Mouse (Mus musculus): Measurements from ENCODE around the gene Rnf167. TPM values are rescaled to one million over a fixed set of nuclear protein-coding genes. Genes with fewer than 3 reads are reported as not detected.

Gene Rnf167
- polyA plus RNA-seq, 1 experiment, result 346 TPM

- peak; percentile 38 for DNase-seq
- Histone ChIP-seq H3K4me3 (ENCODE audit: control insufficient read depth, insufficient read depth, low read length) (no peak overlapping the region), H3K36me3 (ENCODE audit: control insufficient read depth, insufficient read depth, low read length) (peaks cover 40% of the 10 kb centered on the region), H3K27me3 (ENCODE audit: control insufficient read depth, insufficient read depth, low read length) (no peaks in the 10 kb centered on the region), H3K27ac (ENCODE audit: control insufficient read depth, insufficient read depth, low read length) (no peak overlapping the region), H3K4me1 (replicated peaks; ENCODE audit: control insufficient read depth, insufficient read depth, low read length) (no peaks in the 10 kb centered on the region)
- WGBS, result 97% methylated on average over 26 of the region's 26 CpGs
- no peak for TF ChIP-seq POLR2A (IDR thresholded peaks at IDR 0.05; ENCODE audit: control insufficient read depth, extremely low read depth, insufficient read depth, low read length, poor library complexity)
- TF ChIP-seq CTCF (IDR thresholded peaks at IDR 0.05; ENCODE audit: borderline replicate concordance, control insufficient read depth, extremely low read depth, insufficient read depth, low read length, poor library complexity), result peak; percentile 49; the same call in 1 of the 2 replicates
These were observed 38.5 kb upstream of the Rnf167 start for GRCm38 (mm10) chr11:70608381-70609066.

GRCm38 (mm10) chr11:70610752-70611151, 36.3 kb upstream of the Rnf167 start:
- 96% methylated on average over 4 of the region's 4 CpGs for WGBS
- peaks cover 36% of the 10 kb centered on the region for H3K36me3 ChIP-seq (ENCODE audit: control insufficient read depth, insufficient read depth, low read length)

GRCm38 (mm10) chr11:70612505-70612904, 34.5 kb upstream of the Rnf167 start:
- H3K4me1 ChIP-seq (replicated peaks; ENCODE audit: control insufficient read depth, insufficient read depth, low read length), result peaks cover 16% of the 10 kb centered on the region
- H3K4me3 ChIP-seq (ENCODE audit: control insufficient read depth, insufficient read depth, low read length), result no peak overlapping the region
- DNase-seq, result no peak
- no peak for TF ChIP-seq POLR2A (IDR thresholded peaks at IDR 0.05; ENCODE audit: control insufficient read depth, extremely low read depth, insufficient read depth, low read length, poor library complexity)
- TF ChIP-seq CTCF (IDR thresholded peaks at IDR 0.05; ENCODE audit: borderline replicate concordance, control insufficient read depth, extremely low read depth, insufficient read depth, low read length, poor library complexity), result no peak
- no peak overlapping the region for H3K27ac ChIP-seq (ENCODE audit: control insufficient read depth, insufficient read depth, low read length)
- 92% methylated on average over 7 of the region's 7 CpGs for WGBS
- H3K36me3 ChIP-seq (ENCODE audit: control insufficient read depth, insufficient read depth, low read length), result peaks cover 24% of the 10 kb centered on the region
- no peaks in the 10 kb centered on the region for H3K27me3 ChIP-seq (ENCODE audit: control insufficient read depth, insufficient read depth, low read length)

More at GRCm38 (mm10) chr11:70610752-70611151, 36.3 kb upstream of the Rnf167 start:
- H3K4me1 ChIP-seq (replicated peaks; ENCODE audit: control insufficient read depth, insufficient read depth, low read length), result peaks cover 11% of the 10 kb centered on the region
- DNase-seq, result no peak
- H3K4me3 ChIP-seq (ENCODE audit: control insufficient read depth, insufficient read depth, low read length), result no peak overlapping the region
- no peaks in the 10 kb centered on the region for H3K27me3 ChIP-seq (ENCODE audit: control insufficient read depth, insufficient read depth, low read length)
- TF ChIP-seq CTCF (IDR thresholded peaks at IDR 0.05; ENCODE audit: borderline replicate concordance, control insufficient read depth, extremely low read depth, insufficient read depth, low read length, poor library complexity), result no peak
- TF ChIP-seq POLR2A (IDR thresholded peaks at IDR 0.05; ENCODE audit: control insufficient read depth, extremely low read depth, insufficient read depth, low read length, poor library complexity), result no peak
- H3K27ac ChIP-seq (ENCODE audit: control insufficient read depth, insufficient read depth, low read length), result no peak overlapping the region

- no peak overlapping the region for H3K27ac ChIP-seq (ENCODE audit: control insufficient read depth, insufficient read depth, low read length)
- peaks cover 16% of the 10 kb centered on the region for H3K4me1 ChIP-seq (replicated peaks; ENCODE audit: control insufficient read depth, insufficient read depth, low read length)
- peak; percentile 79 for DNase-seq
These were observed 32.0 kb upstream of the Rnf167 start for GRCm38 (mm10) chr11:70615074-70615473.

GRCm38 (mm10) chr11:70615516-70616093, 31.4 kb upstream of the Rnf167 start, which contains the start of gene 4930544D05Rik:
TSS of gene 4930544D05Rik (plus strand) at chr11:70615848.
- peaks cover 16% of the 10 kb centered on the region for H3K4me1 ChIP-seq (replicated peaks; ENCODE audit: control insufficient read depth, insufficient read depth, low read length)

More at GRCm38 (mm10) chr11:70615074-70615473, 32.0 kb upstream of the Rnf167 start:
- 1% methylated on average over 17 of the region's 17 CpGs for WGBS
- Histone ChIP-seq H3K36me3 (ENCODE audit: control insufficient read depth, insufficient read depth, low read length) (peaks cover 14% of the 10 kb centered on the region), H3K4me3 (ENCODE audit: control insufficient read depth, insufficient read depth, low read length) (peak overlapping the region; percentile 64), H3K27me3 (ENCODE audit: control insufficient read depth, insufficient read depth, low read length) (no peaks in the 10 kb centered on the region)
- peak; percentile 58 for TF ChIP-seq POLR2A (IDR thresholded peaks at IDR 0.05; ENCODE audit: control insufficient read depth, extremely low read depth, insufficient read depth, low read length, poor library complexity)
- no peak; the same call in 1 of the 2 replicates for TF ChIP-seq CTCF (IDR thresholded peaks at IDR 0.05; ENCODE audit: borderline replicate concordance, control insufficient read depth, extremely low read depth, insufficient read depth, low read length, poor library complexity)

GRCm38 (mm10) chr11:70619101-70619500, 27.9 kb upstream of the Rnf167 start, which contains the start of gene Chrne:
TSS of gene Chrne (minus strand) at chr11:70619216.
- peaks cover 16% of the 10 kb centered on the region for H3K4me1 ChIP-seq (replicated peaks; ENCODE audit: control insufficient read depth, insufficient read depth, low read length)
- WGBS, result 67% methylated on average over 1 of the region's 1 CpGs
- no peak for DNase-seq
- no peaks in the 10 kb centered on the region for H3K27me3 ChIP-seq (ENCODE audit: control insufficient read depth, insufficient read depth, low read length)
- H3K27ac ChIP-seq (ENCODE audit: control insufficient read depth, insufficient read depth, low read length), result no peak within 1 kb of the TSS
- no peak for TF ChIP-seq POLR2A (IDR thresholded peaks at IDR 0.05; ENCODE audit: control insufficient read depth, extremely low read depth, insufficient read depth, low read length, poor library complexity)
- no peak for TF ChIP-seq CTCF (IDR thresholded peaks at IDR 0.05; ENCODE audit: borderline replicate concordance, control insufficient read depth, extremely low read depth, insufficient read depth, low read length, poor library complexity)
- no peak within 1 kb of the TSS for H3K4me3 ChIP-seq (ENCODE audit: control insufficient read depth, insufficient read depth, low read length)
- no peaks in the 10 kb centered on the region for H3K36me3 ChIP-seq (ENCODE audit: control insufficient read depth, insufficient read depth, low read length)

More at GRCm38 (mm10) chr11:70615516-70616093, 31.4 kb upstream of the Rnf167 start, which contains the start of gene 4930544D05Rik:
- Histone ChIP-seq H3K27me3 (ENCODE audit: control insufficient read depth, insufficient read depth, low read length) (no peaks in the 10 kb centered on the region), H3K36me3 (ENCODE audit: control insufficient read depth, insufficient read depth, low read length) (peaks cover 10% of the 10 kb centered on the region), H3K4me3 (ENCODE audit: control insufficient read depth, insufficient read depth, low read length) (peak within 1 kb of the TSS; percentile 64), H3K27ac (ENCODE audit: control insufficient read depth, insufficient read depth, low read length) (no peak within 1 kb of the TSS)
- 14% methylated on average over 21 of the region's 21 CpGs for WGBS
- DNase-seq, result no peak
- TF ChIP-seq CTCF (IDR thresholded peaks at IDR 0.05; ENCODE audit: borderline replicate concordance, control insufficient read depth, extremely low read depth, insufficient read depth, low read length, poor library complexity), result no peak
- TF ChIP-seq POLR2A (IDR thresholded peaks at IDR 0.05; ENCODE audit: control insufficient read depth, extremely low read depth, insufficient read depth, low read length, poor library complexity), result no peak
